Mouse (Mus musculus): ENCODE results near the gene Wfikkn1. TPM values are rescaled to one million over a fixed set of nuclear protein-coding genes. Genes with fewer than 3 reads are reported as not detected.

Gene Wfikkn1
- 0.45 and 0.52 TPM in 2 replicates for polyA plus RNA-seq (2015; fragmentation: Nextera tagmentation; extraction: Ambion mirVana)

DNA sequence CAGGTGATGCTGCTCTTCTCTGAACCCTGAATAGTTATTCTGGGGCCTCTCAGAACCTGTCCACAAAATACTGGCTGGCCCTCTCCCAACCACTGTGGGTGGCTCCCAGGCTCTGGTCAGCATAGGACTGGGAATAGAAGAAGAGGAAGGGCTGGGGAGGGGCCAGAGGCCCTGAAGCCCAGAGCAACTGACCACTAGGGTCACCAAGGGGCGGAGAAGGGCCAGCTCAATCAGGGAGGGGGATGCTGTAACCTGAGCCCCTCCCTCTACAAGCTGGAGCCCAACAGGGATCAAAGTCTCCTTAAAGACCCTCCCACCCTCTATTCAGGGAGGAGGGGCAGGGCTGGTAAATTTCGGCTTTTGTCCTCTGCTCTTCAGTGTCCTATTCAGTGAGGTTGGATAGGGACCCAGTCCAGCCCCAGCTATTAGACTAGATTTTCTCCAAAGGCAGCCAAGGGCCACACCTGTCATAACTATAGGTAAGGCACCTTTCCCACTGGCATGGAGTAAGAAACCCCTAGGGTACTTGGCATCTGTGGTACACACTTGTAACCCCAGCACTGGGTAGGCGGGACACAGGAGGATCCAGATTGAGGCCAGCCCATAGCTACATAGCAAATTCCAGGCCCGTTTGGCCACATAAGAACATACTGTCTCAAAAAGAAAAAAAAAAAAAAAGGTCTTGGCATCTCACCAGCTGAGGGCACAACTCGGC, at the start of gene Wfikkn1:
Gene Wfikkn1, minus strand, starts transcription at position 663 of the 715 bp plus-strand sequence.
- H3K36me3 ChIP-seq (ENCODE audit: control insufficient read depth, insufficient read depth, low read length): peaks cover 19% of the 10 kb centered on the region
- no peak for ATAC-seq
- WGBS: 24% methylated on average over 5 of the region's 5 CpGs
- H3K27ac ChIP-seq (ENCODE audit: low read length): peak within 1 kb of the TSS; percentile 58
- no peaks in the 10 kb centered on the region for H3K27me3 ChIP-seq (ENCODE audit: control insufficient read depth, insufficient read depth, low read depth, low read length)
- H3K4me1 ChIP-seq (ENCODE audit: control insufficient read depth, insufficient read depth, low read length): peaks cover 19% of the 10 kb centered on the region
- H3K4me2 ChIP-seq (ENCODE audit: low read length): no peak within 1 kb of the TSS
- H3K4me3 ChIP-seq (ENCODE audit: low read depth, low read length): no peak within 1 kb of the TSS
- no peaks in the 10 kb centered on the region for H3K9me3 ChIP-seq (replicated peaks; ENCODE audit: control insufficient read depth, low read length, poor library complexity, severe bottlenecking)
- peak within 1 kb of the TSS; percentile 42; the same call in 1 of the 2 replicates for H3K9ac ChIP-seq (ENCODE audit: low read depth, low read length)

DNA sequence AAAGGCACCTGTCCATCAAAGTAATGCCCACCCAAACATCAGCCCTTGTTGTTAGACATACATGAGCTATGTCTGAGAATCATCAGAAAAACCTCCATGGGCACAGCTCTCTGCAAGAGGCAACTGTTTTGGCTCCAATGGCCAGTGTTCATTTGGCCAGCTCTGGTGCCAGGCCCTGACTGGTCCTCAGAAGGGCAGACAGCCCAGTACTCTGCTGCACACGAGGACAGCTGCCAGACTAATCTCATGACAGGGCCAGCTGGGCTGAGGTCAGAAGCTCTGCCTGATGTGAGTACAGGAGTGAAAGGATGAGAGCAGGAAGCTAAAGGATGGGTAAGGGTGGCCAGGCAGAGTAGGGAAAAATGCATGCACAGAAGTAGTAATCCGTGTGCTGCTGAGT, 44.7 kb upstream of the Wfikkn1 start:
- no peak for ATAC-seq
- no peaks in the 10 kb centered on the region for H3K27me3 ChIP-seq (ENCODE audit: control insufficient read depth, insufficient read depth, low read depth, low read length)
- H3K4me1 ChIP-seq (ENCODE audit: control insufficient read depth, insufficient read depth, low read length): no peaks in the 10 kb centered on the region
- no peak overlapping the region for H3K27ac ChIP-seq (ENCODE audit: low read length)
- H3K9ac ChIP-seq (ENCODE audit: low read depth, low read length): no peak overlapping the region
- WGBS: 76% methylated on average over 2 of the region's 2 CpGs
- no peak overlapping the region for H3K4me2 ChIP-seq (ENCODE audit: low read length)
- no peaks in the 10 kb centered on the region for H3K9me3 ChIP-seq (replicated peaks; ENCODE audit: control insufficient read depth, low read length, poor library complexity, severe bottlenecking)
- peaks cover 5% of the 10 kb centered on the region for H3K36me3 ChIP-seq (ENCODE audit: control insufficient read depth, insufficient read depth, low read length)
- no peak overlapping the region for H3K4me3 ChIP-seq (ENCODE audit: low read depth, low read length)

- H3K4me1 ChIP-seq (ENCODE audit: control insufficient read depth, insufficient read depth, low read length): peaks cover 17% of the 10 kb centered on the region
- no peak for ATAC-seq
- 79% methylated on average over 5 of the region's 5 CpGs for WGBS
- H3K9ac ChIP-seq (ENCODE audit: low read depth, low read length): no peak overlapping the region
- no peaks in the 10 kb centered on the region; the same call in 1 of the 2 replicates for H3K36me3 ChIP-seq (ENCODE audit: control insufficient read depth, insufficient read depth, low read length)
- H3K27ac ChIP-seq (ENCODE audit: low read length): no peak overlapping the region
- H3K27me3 ChIP-seq (ENCODE audit: control insufficient read depth, insufficient read depth, low read depth, low read length): no peaks in the 10 kb centered on the region
- no peak overlapping the region for H3K4me2 ChIP-seq (ENCODE audit: low read length)
- H3K4me3 ChIP-seq (ENCODE audit: low read depth, low read length): no peak overlapping the region
- no peaks in the 10 kb centered on the region for H3K9me3 ChIP-seq (replicated peaks; ENCODE audit: control insufficient read depth, low read length, poor library complexity, severe bottlenecking)
Observed at GRCm38 (mm10) chr17:25922120-25922519, 41.5 kb upstream of the Wfikkn1 start.

DNA sequence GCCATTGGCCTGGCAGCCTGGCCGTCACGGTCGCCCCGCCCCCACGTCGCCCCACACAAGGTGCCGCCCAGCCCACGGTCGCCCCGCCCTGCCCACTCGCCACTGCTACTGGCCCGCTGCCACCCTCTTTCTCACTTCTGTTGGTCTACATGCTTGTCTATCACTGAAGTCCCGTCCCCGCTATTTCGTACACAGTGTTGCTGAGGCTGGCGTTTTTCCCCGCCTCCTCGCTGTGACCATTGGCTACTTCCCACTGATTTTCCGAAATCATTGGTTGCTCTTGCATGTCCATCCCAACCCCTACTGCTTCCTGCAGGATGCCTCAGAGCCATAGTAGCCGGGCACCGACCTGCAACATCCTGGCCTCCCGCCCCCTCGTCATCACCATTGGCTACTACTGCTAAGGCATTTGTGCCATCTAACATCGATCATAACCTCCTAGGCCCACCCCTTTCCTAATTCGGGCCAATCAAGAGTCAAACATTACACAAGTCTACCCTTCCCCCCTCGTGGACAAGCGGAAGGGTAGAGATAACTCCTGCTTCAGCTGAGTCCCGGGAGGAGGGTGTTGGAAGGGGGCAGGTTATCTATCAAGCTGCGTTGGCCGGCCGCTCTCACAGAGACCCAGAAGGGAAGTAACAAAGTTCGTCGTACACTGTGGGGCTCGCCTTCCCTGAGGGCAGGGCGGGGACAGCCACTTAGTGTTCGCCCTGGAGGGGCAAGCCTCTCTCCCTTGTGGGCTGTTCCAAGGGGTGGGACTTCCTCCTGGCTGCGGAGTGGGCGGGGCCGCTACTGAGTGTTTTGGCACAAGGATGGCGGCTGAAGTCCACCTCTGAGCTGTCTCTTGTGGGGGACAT, 39.4 kb upstream of the Wfikkn1 start:
- Histone ChIP-seq H3K27me3 (ENCODE audit: control insufficient read depth, insufficient read depth, low read depth, low read length) (no peaks in the 10 kb centered on the region), H3K9ac (ENCODE audit: low read depth, low read length) (peak overlapping the region; percentile 75), H3K4me1 (ENCODE audit: control insufficient read depth, insufficient read depth, low read length) (peaks cover 22% of the 10 kb centered on the region), H3K4me2 (ENCODE audit: low read length) (peak overlapping the region; percentile 62), H3K9me3 (replicated peaks; ENCODE audit: control insufficient read depth, low read length, poor library complexity, severe bottlenecking) (no peaks in the 10 kb centered on the region), H3K4me3 (ENCODE audit: low read depth, low read length) (peak overlapping the region; percentile 92), H3K36me3 (ENCODE audit: control insufficient read depth, insufficient read depth, low read length) (peaks cover 3% of the 10 kb centered on the region; the same call in 1 of the 2 replicates), H3K27ac (ENCODE audit: low read length) (peak overlapping the region; percentile 84)
- ATAC-seq: peak; percentile 99
- WGBS: under 1% methylated on average over 38 of the region's 40 CpGs

DNA sequence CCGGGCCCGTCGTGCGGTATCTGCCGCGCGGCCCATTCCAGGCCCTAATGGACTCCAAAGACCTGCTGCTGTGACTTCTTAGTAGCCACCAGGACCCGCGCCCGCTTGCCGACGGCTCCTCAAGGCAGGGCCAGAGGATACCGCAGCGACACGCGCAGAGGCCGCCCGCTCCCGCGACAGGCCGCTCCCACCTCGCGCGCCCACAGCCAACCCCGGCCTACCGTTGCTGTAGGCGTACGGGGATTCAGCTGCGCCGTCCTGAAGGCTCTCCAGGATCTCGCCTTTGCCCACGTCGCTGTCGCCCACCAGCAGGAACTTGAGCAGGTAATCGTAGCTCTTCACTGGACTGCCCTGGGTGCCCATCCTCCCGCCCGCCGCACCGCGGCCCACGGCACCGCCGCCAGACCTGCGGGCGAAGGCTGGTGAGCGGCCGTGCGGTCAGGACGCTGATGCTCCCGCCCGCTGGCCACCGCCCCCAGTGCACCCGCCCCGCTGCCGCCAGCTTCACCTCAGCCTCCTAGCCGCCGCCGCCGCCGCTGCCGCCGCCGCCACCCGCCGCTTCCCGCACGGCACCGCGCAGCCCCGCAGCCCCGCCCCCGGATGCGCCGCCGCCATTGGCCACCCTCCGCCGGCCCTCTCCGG, 38.6 kb upstream of the Wfikkn1 start, which contains the start of gene Rab40c:
Gene Rab40c, minus strand, starts transcription at position 584 of the 642 bp plus-strand sequence.
- Histone ChIP-seq H3K4me2 (ENCODE audit: low read length) (peak within 1 kb of the TSS; percentile 76), H3K9ac (ENCODE audit: low read depth, low read length) (peak within 1 kb of the TSS; percentile 91), H3K27ac (ENCODE audit: low read length) (peak within 1 kb of the TSS; percentile 84), H3K27me3 (ENCODE audit: control insufficient read depth, insufficient read depth, low read depth, low read length) (no peaks in the 10 kb centered on the region), H3K36me3 (ENCODE audit: control insufficient read depth, insufficient read depth, low read length) (peaks cover 3% of the 10 kb centered on the region; the same call in 1 of the 2 replicates), H3K4me3 (ENCODE audit: low read depth, low read length) (peak within 1 kb of the TSS; percentile 92), H3K4me1 (ENCODE audit: control insufficient read depth, insufficient read depth, low read length) (peaks cover 23% of the 10 kb centered on the region), H3K9me3 (replicated peaks; ENCODE audit: control insufficient read depth, low read length, poor library complexity, severe bottlenecking) (no peaks in the 10 kb centered on the region)
- WGBS: under 1% methylated on average over 58 of the region's 78 CpGs
- peak; percentile 16 for ATAC-seq

DNA sequence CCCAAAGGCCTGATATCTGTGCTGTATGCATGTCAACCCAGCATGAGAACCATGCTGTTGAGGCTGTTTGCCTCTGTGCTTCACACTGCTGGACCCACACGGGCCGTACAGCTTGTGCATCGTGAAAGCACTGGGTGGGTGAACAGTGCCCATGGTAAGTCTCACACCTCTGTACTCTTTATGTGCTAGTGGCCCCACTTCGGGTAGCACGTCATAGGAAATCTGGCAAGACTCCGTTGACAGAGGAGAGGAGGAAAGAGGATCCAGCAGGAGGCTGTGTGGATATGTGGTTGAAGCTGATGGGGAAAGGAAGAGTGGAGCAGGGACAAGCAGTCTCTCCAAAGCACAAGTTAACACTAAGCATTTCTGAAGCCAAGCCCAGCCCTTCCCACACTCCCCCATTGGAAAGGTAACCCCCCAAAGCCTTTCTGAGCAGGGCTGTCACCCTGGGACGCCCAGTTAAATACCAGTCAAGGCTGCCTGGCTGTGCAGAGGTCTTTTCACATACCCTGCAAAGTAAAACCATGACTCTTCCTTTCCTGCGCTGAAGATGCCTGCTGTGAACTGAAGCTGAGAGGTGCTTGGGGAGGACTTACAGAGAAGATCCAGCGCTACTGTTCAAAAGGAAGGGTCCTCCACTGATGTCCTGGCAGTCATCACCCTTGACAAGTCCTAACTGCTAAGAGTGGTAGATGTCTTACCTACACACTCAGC, 37.5 kb upstream of the Wfikkn1 start:
- H3K9ac ChIP-seq (ENCODE audit: low read depth, low read length): peak overlapping the region; percentile 91
- WGBS: 91% methylated on average over 9 of the region's 9 CpGs
- no peak overlapping the region for H3K27ac ChIP-seq (ENCODE audit: low read length)

DNA sequence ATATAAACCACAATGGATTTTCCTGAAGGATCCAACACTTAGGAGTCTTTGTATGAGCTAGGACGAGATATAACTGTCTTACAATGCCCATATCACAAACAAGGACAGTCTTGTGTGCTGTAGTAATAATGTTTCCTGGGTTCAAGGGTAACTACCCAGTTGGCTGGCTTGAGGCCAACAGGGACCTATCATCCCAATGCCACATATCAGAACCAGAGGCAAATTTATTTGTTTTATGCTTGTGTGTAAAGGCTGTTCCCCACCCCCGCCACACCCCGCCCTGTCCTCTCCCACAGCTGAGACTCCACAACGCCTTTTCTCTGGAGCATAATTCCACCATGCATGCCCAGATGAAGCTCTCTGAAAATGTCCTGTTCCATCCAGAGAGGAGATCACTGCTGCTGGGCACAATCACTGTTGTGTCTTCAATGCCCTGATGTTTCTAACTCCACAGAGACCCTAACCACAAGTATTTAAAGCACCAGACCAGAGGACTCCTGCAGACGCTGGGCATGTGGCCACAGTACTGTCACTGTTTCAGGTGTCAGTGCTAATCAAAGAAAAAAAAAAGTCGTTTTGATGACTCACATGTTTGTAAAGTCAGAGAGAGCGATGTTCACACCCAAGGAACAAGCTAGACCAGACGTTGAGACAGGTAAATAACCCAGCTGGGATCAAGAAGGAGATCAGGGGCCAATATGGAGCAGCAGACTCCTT, 36.4 kb upstream of the Wfikkn1 start:
- ATAC-seq: no peak
- no peak overlapping the region for H3K9ac ChIP-seq (ENCODE audit: low read depth, low read length)
- 90% methylated on average over 8 of the region's 8 CpGs for WGBS
- H3K9me3 ChIP-seq (replicated peaks; ENCODE audit: control insufficient read depth, low read length, poor library complexity, severe bottlenecking): no peaks in the 10 kb centered on the region
- H3K4me2 ChIP-seq (ENCODE audit: low read length): no peak overlapping the region
- peaks cover 3% of the 10 kb centered on the region; the same call in 1 of the 2 replicates for H3K36me3 ChIP-seq (ENCODE audit: control insufficient read depth, insufficient read depth, low read length)
- H3K4me1 ChIP-seq (ENCODE audit: control insufficient read depth, insufficient read depth, low read length): peaks cover 23% of the 10 kb centered on the region
- H3K4me3 ChIP-seq (ENCODE audit: low read depth, low read length): no peak overlapping the region
- no peak overlapping the region for H3K27ac ChIP-seq (ENCODE audit: low read length)
- no peaks in the 10 kb centered on the region for H3K27me3 ChIP-seq (ENCODE audit: control insufficient read depth, insufficient read depth, low read depth, low read length)

More for the DNA sequence above, 37.5 kb upstream of the Wfikkn1 start:
- Histone ChIP-seq H3K4me1 (ENCODE audit: control insufficient read depth, insufficient read depth, low read length) (peaks cover 23% of the 10 kb centered on the region), H3K4me3 (ENCODE audit: low read depth, low read length) (peak overlapping the region; percentile 92), H3K4me2 (ENCODE audit: low read length) (peak overlapping the region; percentile 76), H3K9me3 (replicated peaks; ENCODE audit: control insufficient read depth, low read length, poor library complexity, severe bottlenecking) (no peaks in the 10 kb centered on the region), H3K36me3 (ENCODE audit: control insufficient read depth, insufficient read depth, low read length) (peaks cover 3% of the 10 kb centered on the region; the same call in 1 of the 2 replicates), H3K27me3 (ENCODE audit: control insufficient read depth, insufficient read depth, low read depth, low read length) (no peaks in the 10 kb centered on the region)
- no peak for ATAC-seq

GRCm38 (mm10) chr17:25914295-25914694, 33.6 kb upstream of the Wfikkn1 start:
- no peak for ATAC-seq
- H3K9me3 ChIP-seq (replicated peaks; ENCODE audit: control insufficient read depth, low read length, poor library complexity, severe bottlenecking): no peaks in the 10 kb centered on the region
- H3K4me3 ChIP-seq (ENCODE audit: low read depth, low read length): no peak overlapping the region

More at GRCm38 (mm10) chr17:25914295-25914694, 33.6 kb upstream of the Wfikkn1 start:
- H3K36me3 ChIP-seq (ENCODE audit: control insufficient read depth, insufficient read depth, low read length): peaks cover 3% of the 10 kb centered on the region; the same call in 1 of the 2 replicates
- WGBS: 87% methylated on average over 4 of the region's 4 CpGs
- peaks cover 23% of the 10 kb centered on the region for H3K4me1 ChIP-seq (ENCODE audit: control insufficient read depth, insufficient read depth, low read length)
- H3K4me2 ChIP-seq (ENCODE audit: low read length): no peak overlapping the region
- no peak overlapping the region for H3K27ac ChIP-seq (ENCODE audit: low read length)
- no peaks in the 10 kb centered on the region for H3K27me3 ChIP-seq (ENCODE audit: control insufficient read depth, insufficient read depth, low read depth, low read length)
- no peak overlapping the region for H3K9ac ChIP-seq (ENCODE audit: low read depth, low read length)
